Mouse (Mus musculus): ENCODE data around the gene Hspb3. TPM values are rescaled to one million over a fixed set of nuclear protein-coding genes. Genes with fewer than 3 reads are reported as not detected.

Hspb3 gene
- polyA plus RNA-seq (2017; shearing (Covaris generic)): not detected

DNA sequence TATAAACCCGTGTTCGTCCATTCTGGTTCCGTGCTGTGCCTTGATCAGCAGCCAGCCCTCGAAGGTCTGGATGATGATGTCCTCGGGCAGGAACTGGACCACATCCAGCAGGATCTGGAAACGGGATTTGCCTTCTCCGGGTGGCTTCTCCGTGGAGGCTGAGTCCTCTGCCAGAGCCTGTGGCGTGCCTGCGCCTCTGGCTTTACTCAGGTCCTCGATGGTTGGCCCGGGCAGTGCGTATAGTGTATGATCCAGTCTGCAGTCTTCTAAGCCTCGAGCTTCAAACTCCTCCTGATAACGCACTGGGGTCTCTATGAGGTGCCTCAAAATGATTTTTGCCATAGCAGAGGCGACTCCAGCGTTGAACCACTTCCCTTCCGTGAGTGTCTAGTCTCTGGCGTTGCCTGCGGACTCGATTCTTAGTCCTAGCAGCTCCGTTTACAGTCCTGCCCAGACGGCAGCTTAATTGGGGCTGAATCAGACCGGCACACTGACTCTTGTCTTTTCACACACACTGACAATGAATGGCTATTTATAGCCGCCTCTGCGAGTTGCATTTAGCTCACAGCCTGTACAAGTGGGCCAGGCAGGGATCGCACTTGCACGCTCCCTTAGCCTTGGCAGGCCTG lies at the start of gene Hspb3:
Hspb3 (minus strand) TSS at position 526 of the 629 bp plus-strand sequence.

DNA sequence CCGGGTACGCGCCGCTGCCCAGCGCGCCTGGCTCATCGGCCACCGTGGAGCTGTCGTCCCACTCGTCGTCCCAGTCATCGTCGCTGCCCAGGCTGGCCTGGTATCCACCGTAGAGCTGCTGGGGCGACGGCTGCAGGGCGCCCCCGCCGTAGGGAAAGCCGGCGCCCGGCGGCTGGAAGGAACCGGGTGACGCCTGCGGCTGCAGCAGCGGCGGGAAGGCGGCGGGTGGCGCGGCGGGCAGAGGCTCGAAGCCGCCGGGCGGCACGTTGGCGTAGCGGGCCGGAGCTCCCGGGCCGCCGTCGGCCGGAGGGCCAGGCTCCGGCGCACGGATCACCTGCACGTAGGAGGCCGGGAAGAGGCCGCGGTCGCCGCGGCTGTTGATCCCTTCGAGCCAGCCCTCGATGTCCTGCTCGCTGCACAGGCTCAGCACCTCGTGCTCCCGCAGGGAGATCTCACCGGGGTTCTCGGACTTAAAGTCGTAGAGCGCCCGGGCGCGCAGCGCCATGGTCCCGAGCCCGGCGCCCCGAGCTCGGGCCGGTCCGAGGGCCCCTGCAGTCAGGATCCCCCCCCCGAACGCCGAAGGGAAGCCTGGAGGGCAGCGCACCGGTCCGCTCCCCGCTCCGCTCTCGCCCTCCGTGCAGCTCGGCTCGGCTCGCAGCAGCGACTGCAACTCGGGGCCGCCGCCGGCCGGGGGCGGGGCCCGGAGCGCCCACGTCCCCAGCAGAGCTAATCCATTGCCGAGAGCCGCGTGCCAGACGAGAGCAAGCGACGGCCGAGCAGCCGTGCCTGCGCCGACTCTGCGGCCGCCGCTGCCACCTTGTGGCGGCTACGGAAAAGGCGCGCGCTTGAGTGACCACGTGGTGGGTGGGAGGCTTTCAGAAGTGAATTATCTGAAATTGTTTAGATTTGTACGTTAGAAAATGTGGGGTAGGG lies 45.3 kb downstream of the Hspb3 start, which contains the start of gene Snx18:
Snx18 (minus strand) TSS at position 674 of the 933 bp plus-strand sequence.

Other genes with a start within 250 kb of the Hspb3 start
- 139 TPM for gene Snx18, start 45.1 kb downstream of the Hspb3 start, polyA plus RNA-seq (2017; shearing (Covaris generic))
- gene Arl15, start 130.8 kb upstream of the Hspb3 start, polyA plus RNA-seq (2017; shearing (Covaris generic)): 16.2 TPM